Mouse (Mus musculus) myocyte (in vitro differentiated cells): ENCODE measurements around the gene Tmem53. TPM values are rescaled to one million over a fixed set of nuclear protein-coding genes. Genes with fewer than 3 reads are reported as not detected.

Experiments
- H3K27me3 ChIP-seq: one replicate; pipeline ENCODE4 v1.6.1; 2011; ENCODE audit not compliant: control insufficient read depth, insufficient read depth, insufficient read length
- H3K36me3 ChIP-seq: one replicate; pipeline ENCODE4 v1.6.1; 2011; ENCODE audit not compliant: control insufficient read depth, insufficient read depth
- H3K4me2 ChIP-seq: one replicate; pipeline ENCODE4 v1.6.1; 2011; ENCODE audit warnings: low read depth, control low read depth
- H3K4me3 ChIP-seq: one replicate; pipeline ENCODE4 v1.5.1; 2011; ENCODE audit warnings: mild to moderate bottlenecking, control low read depth, moderate library complexity
- H3K79me2 ChIP-seq: one replicate; pipeline ENCODE4 v1.6.1; 2011; ENCODE audit not compliant: control insufficient read depth, insufficient read depth
- H3ac ChIP-seq: one replicate; pipeline ENCODE4 v1.6.1; 2011; ENCODE audit not compliant: control insufficient read depth, insufficient read length
- CEBPB ChIP-seq: IDR thresholded peaks from 2 replicates; pipeline ENCODE4 v1.6.1; 2011; ENCODE audit warnings: mild to moderate bottlenecking, moderate library complexity; ENCODE audit not compliant: poor library complexity, insufficient read depth, severe bottlenecking
- E2F4 ChIP-seq: IDR thresholded peaks from one replicate; pipeline ENCODE4 v1.6.1; 2011; ENCODE audit warnings: mild to moderate bottlenecking, control low read depth, moderate library complexity; ENCODE audit not compliant: insufficient read depth
- MAX ChIP-seq: IDR thresholded peaks from one replicate; pipeline ENCODE4 v1.6.1; 2011; ENCODE audit warnings: low read depth, mild to moderate bottlenecking, control low read depth
- MYOD1 ChIP-seq, 3 experiments: IDR thresholded peaks; one replicate each; pipeline ENCODE4 v1.6.1; 2011; ENCODE audit warnings: control low read depth in 2 of 3, low read depth in 2 of 3, mild to moderate bottlenecking in 2 of 3, moderate library complexity in 1 of 3; ENCODE audit not compliant: insufficient read length in 2 of 3, control insufficient read depth in 1 of 3
- MYOG ChIP-seq, 3 experiments: IDR thresholded peaks; one replicate each; pipeline ENCODE4 v1.6.1; 2011; ENCODE audit warnings: control low read depth in 2 of 3, low read depth in 2 of 3, mild to moderate bottlenecking in 2 of 3; ENCODE audit not compliant: insufficient read length in 2 of 3, control insufficient read depth in 1 of 3, insufficient read depth in 1 of 3
- POLR2A ChIP-seq: IDR thresholded peaks from one replicate; pipeline ENCODE4 v1.6.1; 2011; ENCODE audit warnings: low read depth, mild to moderate bottlenecking, control low read depth, moderate library complexity; ENCODE audit not compliant: insufficient read length
- POLR2AphosphoS2 ChIP-seq: IDR thresholded peaks from one replicate; pipeline ENCODE4 v1.6.1; 2011; ENCODE audit warnings: low read depth, control low read depth; ENCODE audit not compliant: insufficient read length
- REST ChIP-seq: IDR thresholded peaks from one replicate; pipeline ENCODE4 v1.6.1; 2011; ENCODE audit warnings: mild to moderate bottlenecking, control low read depth, moderate library complexity; ENCODE audit not compliant: insufficient read depth, insufficient read length
- SRF ChIP-seq: IDR thresholded peaks from one replicate; pipeline ENCODE4 v1.6.1; 2011; ENCODE audit warnings: low read depth; ENCODE audit not compliant: control insufficient read depth, insufficient read length
- TCF12 ChIP-seq: IDR thresholded peaks from one replicate; pipeline ENCODE4 v1.6.1; 2011; ENCODE audit warnings: mild to moderate bottlenecking, control low read depth; ENCODE audit not compliant: poor library complexity, insufficient read depth, severe bottlenecking
- TCF3 ChIP-seq: IDR thresholded peaks from one replicate; pipeline ENCODE4 v1.6.1; 2011; ENCODE audit warnings: low read depth, control low read depth; ENCODE audit not compliant: insufficient read length
- USF1 ChIP-seq: IDR thresholded peaks from one replicate; pipeline ENCODE4 v1.6.1; 2011; ENCODE audit warnings: low read depth, mild to moderate bottlenecking, control low read depth, moderate library complexity
- polyA plus RNA-seq: library from polyadenylated mRNA; unstranded; fragments of >200 nt; fragmentation: generic; extraction: Trizol; gene quantifications from one replicate; pipeline ENCODE4 v1.2.1, GENCODE M21; 2012; ENCODE audit warnings: missing spikeins

The Tmem53 gene
- polyA plus RNA-seq, 1 experiment = 12.7 TPM

DNA sequence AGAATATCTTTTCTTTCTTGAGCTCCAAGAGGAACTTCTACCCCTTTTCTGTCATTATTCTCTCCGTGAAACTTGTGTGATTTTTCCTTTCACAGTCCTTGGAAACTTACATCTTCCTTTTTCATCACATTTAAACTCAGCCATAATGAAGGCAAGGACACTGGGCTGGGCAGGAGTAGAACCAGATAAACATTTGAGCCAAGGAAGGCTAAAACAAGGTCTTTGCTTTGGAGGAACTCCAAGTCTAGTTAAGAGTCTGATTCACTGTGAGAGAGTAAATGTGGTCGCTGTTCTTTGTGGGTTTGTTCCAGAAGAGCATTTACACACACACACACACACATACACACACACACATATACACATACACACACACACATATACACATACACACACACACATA is 39.9 kb downstream of the Tmem53 start:
- Histone ChIP-seq H3K4me2 (no peak overlapping the region), H3K79me2 (peaks cover 11% of the 10 kb centered on the region), H3K36me3 (peaks cover 1% of the 10 kb centered on the region), H3K27me3 (no peaks in the 10 kb centered on the region), H3K4me3 (no peak overlapping the region), H3ac (no peak overlapping the region)
- TF ChIP-seq USF1 = no peak
- TF ChIP-seq E2F4 = no peak
- TF ChIP-seq MYOG (IDR thresholded peaks at IDR 0.05; ENCODE audit: control insufficient read depth in 1 of 3, insufficient read depth in 1 of 3, insufficient read length in 2 of 3, low read depth in 2 of 3) = no peak
- no peak for TF ChIP-seq REST
- no peak for TF ChIP-seq MYOD1 (IDR thresholded peaks at IDR 0.05; ENCODE audit: control insufficient read depth in 1 of 3, insufficient read length in 2 of 3, low read depth in 2 of 3)
- TF ChIP-seq POLR2A = no peak
- TF ChIP-seq TCF3 = no peak
- no peak for TF ChIP-seq TCF12
- no peak for TF ChIP-seq MAX
- no peak for TF ChIP-seq SRF
- no peak for TF ChIP-seq CEBPB
- no peak for TF ChIP-seq POLR2AphosphoS2

DNA sequence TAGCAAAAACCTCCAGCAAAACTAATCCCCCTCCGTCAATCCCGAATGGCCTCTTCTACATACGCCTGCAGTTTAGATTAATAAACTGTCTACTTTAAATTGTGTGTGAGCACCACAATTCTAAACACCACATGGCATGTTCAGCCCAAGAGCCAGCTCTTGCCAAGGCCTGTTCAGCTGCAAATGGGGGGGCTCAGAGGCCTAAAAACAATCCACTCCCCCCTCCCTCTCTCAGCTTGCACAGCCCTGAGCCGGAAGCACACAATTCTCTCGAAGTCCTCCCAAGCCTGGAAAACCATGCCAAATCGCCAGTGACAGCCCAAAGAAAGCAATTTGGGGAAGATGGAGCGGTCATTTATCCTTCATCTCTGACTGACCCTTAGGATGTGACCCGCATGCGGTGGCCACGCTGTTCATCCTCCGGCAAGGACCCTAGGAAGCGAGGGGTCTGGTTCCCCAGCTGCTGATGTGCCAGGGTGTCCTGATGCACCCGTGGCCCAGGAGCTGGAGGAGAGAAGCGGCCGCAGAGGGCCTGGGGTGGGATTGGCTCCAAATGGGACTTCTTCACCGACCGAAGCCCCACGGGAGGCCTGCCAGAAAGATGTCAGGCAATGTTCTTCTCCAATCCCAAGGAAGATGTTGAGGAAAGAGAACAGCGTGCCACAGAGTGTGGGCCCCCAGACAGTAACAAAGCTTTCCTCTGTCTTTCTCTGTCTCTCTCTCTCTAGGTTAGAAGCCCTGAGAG is 45.3 kb downstream of the Tmem53 start:
- no peaks in the 10 kb centered on the region for H3K36me3 ChIP-seq
- no peaks in the 10 kb centered on the region for H3K79me2 ChIP-seq
- no peak overlapping the region for H3ac ChIP-seq
- no peak overlapping the region for H3K4me3 ChIP-seq
- peaks cover 19% of the 10 kb centered on the region for H3K27me3 ChIP-seq
- H3K4me2 ChIP-seq = no peak overlapping the region
- TF ChIP-seq TCF12 = no peak
- TF ChIP-seq SRF = no peak
- no peak for TF ChIP-seq USF1
- no peak for TF ChIP-seq TCF3
- TF ChIP-seq REST = no peak
- TF ChIP-seq MAX = no peak
- TF ChIP-seq POLR2A = no peak
- TF ChIP-seq MYOD1 (IDR thresholded peaks at IDR 0.05; ENCODE audit: control insufficient read depth in 1 of 3, insufficient read length in 2 of 3, low read depth in 2 of 3) = no peak
- TF ChIP-seq MYOG (IDR thresholded peaks at IDR 0.05; ENCODE audit: control insufficient read depth in 1 of 3, insufficient read depth in 1 of 3, insufficient read length in 2 of 3, low read depth in 2 of 3) = no peak
- TF ChIP-seq E2F4 = no peak
- TF ChIP-seq POLR2AphosphoS2 = no peak
- TF ChIP-seq CEBPB = no peak

DNA sequence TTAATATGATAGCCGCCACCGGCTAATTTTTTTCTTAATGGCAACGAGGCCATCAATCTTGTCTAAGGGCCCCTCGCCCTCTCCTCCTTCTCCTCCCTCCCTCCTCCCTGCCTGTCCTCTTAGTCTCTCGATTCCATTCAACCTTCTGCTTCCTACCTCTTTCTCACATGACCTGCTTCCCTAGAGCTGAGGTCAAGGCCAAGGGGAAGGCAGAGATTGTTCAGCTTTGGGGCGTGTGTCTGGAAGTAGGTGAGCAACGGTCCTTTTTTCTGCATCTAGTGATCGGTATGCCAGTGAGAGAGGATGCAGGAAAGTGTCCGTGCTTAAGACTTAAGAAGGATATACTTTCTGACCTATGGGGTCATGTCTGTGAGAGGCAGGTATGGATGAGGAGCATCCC is 46.1 kb downstream of the Tmem53 start:
- H3K4me2 ChIP-seq = no peak overlapping the region
- no peak for TF ChIP-seq TCF3
- no peak for TF ChIP-seq CEBPB
- TF ChIP-seq E2F4 = no peak
- TF ChIP-seq MAX = no peak
- no peaks in the 10 kb centered on the region for H3K79me2 ChIP-seq
- no peak overlapping the region for H3K4me3 ChIP-seq
- no peak overlapping the region for H3ac ChIP-seq
- peaks cover 21% of the 10 kb centered on the region for H3K27me3 ChIP-seq
- no peaks in the 10 kb centered on the region for H3K36me3 ChIP-seq

DNA sequence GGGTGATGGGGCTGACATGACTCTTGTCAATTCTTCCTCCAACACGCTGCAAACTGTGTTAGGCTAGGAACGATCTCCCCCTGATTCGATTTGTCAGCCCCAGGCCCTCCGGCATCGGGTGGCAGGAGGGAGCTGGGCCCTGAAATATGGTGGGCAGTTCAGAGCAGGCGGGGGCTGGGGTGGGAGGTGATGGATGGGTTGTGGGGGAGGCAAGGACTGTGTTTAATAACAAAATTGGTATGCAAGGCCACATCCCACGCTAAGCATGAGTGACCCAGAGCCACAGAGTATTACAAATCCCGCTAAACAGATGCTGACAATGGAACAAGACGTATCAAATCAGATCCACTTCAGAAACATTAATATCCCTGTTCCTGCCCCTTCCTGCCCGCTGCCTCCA is 48.2 kb downstream of the Tmem53 start:
- Histone ChIP-seq H3K27me3 (peaks cover 42% of the 10 kb centered on the region), H3K4me3 (no peak overlapping the region), H3K4me2 (no peak overlapping the region), H3ac (no peak overlapping the region), H3K36me3 (no peaks in the 10 kb centered on the region), H3K79me2 (no peaks in the 10 kb centered on the region)
- no peak for TF ChIP-seq CEBPB

DNA sequence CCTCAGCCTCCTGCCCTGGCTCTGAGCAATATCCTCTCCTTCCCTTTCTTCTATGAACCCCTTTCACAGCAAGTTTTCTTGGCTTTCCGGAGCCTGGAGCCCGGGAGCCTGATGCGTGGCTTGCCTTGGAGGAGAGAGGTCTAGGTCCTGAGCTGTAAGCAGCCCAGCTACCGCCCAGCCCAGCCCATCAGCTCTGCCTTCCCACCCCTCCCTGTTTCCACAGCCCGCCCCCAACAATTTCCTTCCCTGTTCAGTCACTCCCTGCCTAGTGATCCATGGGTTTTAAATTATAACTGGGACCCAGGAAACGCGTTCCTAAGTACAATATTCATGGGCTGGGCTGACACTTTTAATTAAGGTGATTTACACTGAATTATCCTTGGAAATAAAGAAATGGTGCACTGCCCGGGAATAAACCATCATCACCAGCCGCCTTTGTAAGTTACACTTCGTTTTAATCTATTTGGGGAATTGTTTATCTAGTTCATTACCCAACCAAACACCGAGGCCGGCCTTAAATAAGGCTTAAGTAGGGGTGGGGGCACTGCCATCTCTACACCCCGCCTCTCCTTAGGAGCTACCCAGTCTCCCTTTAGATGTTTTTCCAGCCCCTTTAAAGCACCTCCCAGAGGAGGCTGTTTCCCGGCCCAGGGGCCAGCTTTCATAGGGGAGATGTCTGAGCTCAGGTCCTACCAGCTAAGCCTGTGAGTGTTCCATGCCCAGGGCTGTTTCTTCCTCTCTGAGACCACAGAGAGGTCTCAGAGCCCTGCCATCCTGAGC is 50.5 kb downstream of the Tmem53 start:
- H3ac ChIP-seq = no peak overlapping the region
- H3K4me2 ChIP-seq = no peak overlapping the region
- H3K4me3 ChIP-seq = no peak overlapping the region
- TF ChIP-seq USF1 (no peak), MYOD1 (IDR thresholded peaks at IDR 0.05; ENCODE audit: control insufficient read depth in 1 of 3, insufficient read length in 2 of 3, low read depth in 2 of 3) (no peak), TCF3 (no peak), TCF12 (no peak)
- peaks cover 53% of the 10 kb centered on the region for H3K27me3 ChIP-seq
- H3K36me3 ChIP-seq = no peaks in the 10 kb centered on the region
- H3K79me2 ChIP-seq = no peaks in the 10 kb centered on the region
